Mouse (Mus musculus) CH12F3 (cell line): ENCODE results near the gene Utf1.

Experiments
- in situ Hi-C: fragments of 300-500 bp; cut with MboI; formaldehyde crosslinking; loops from 2 replicates; pipeline ENCODE4 v1.14.3; 2020; ENCODE audit warnings: low sequenced_read_pairs

The Utf1 gene

DNA sequence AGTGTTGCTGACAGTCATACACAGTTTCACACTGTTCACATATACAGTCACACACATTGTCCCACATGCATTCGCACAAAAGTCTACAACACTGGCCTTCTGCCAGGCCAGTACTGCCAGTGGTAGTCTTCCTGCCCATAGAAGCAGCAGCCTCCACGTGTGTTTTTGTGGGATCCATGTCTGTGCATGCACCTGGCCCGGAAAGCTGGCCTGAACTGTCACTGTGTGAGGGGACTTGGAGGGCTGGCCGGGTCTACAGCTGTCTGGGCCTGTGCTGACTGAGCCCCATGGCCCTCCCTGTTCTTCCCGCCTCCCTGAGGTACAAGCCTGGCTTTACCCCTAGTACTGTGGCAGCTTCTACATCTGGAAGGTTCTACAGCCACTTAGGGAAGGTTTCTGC is 27.4 kb downstream of the Utf1 start:
- in situ Hi-C loops = no loop called here

DNA sequence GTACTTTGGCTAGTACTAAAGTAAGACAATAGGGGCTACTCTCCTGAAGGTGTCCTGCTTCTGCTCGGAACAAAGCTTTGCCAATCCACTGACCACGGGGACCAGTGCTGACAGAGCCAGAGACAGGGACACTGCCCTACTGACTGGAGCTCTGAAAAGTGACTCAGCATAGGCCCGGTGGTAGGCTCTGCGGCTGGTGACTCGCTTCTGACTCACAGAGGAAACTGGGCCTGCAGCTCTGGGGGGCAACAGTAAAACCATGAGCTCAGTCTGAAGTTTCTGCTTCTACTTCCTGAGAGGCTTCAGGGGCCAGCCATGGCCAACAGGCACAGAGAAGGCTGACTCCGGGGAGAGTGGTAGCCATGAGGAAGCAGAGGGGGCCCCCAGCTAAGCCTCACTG is 27.8 kb downstream of the Utf1 start:
- in situ Hi-C loops = no loop called here

DNA sequence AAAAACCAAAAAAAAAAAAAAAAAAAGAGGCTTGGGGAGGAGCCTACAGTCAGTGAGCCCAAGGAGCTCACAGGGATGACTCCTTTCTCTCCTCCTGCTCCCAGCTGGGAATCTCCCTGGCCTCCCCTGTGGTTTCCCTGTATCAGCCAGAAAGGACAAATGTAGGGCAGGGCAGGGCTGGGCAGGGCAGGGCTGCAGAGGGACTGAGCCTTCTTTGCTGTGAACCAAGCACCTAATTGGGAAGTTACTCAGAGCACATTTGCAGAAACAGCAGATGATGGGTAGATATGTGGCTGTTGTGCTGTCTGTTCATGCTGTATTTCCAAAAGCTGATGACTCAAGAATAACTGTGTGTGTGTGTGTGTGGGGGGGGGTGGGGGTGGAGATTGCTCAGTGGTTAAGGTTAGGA is 29.3 kb downstream of the Utf1 start:
- in situ Hi-C loops = no loop called here

DNA sequence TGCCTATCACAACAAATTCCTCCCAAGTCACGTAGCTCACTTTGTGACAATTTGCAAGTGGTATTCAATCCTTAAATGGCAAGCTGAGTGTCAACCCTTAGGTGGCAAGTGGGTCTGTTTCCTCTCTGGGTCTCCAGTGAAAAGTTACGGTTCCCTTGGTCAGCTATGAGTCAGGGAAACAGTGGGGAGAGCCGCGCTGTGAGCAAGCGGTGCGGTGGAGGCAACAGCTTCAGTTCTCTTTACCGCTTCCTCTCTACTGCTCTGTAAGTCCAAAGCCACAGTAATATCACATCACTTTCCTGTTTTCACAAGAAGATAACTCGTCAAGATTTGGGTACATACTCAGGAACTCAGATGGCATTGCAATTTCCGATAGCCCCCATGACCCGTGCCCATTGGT is 30.7 kb downstream of the Utf1 start:
- in situ Hi-C loops = no loop called here

DNA sequence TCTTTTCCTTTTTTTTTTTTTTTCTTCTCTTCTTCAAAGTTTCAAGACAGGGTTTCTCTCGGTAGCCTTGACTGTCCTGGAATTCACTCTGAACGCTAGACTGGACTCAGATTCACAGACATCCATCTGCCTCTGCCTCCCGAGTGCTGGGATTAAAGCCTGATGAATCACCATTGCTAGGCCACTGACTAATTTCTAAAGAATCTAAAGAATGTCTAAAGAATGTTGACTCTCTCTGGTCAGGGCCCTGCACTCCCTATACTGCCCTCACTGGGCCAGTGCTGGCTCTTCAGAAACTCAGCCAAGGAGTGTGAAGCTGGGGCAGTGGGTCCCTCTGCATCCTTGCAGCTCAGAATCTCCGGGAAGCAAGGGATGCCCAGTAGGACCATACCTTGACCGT is 31.9 kb downstream of the Utf1 start:
- in situ Hi-C loops = no loop called here

DNA sequence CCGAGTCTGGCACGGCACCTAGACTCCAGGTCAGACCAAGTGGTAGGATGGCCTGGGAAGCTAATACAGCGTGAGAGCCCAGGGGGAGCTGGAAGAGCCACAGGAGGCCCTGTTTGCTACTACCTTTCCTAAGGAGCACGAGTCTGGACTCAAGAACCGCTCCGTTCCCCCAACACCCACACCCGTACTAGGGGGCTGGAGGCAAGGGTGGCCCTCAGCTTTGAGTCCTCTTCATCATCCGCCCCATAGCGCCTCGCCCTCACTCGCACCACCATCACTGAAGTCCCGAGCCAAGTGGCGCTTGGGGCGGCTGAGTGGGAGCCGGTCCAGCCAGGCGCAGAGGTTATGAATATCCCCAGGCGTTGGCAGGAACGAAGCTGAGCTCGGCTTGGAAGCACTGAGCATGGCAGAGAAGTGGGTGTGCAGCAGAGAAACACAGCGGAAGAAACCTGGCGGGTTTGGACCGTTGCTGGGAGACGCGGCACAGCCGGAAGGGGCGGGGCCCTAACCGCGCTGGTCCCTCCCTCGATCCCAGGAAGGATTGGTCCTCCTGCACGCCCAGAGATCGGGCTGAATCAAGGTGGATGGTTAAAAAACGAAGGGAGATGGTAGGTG is 34.8 kb downstream of the Utf1 start, which contains the start of gene 6430531B16Rik:
6430531B16Rik (minus strand) TSS at position 478 of the 615 bp plus-strand sequence.
- in situ Hi-C loops = no loop called here

DNA sequence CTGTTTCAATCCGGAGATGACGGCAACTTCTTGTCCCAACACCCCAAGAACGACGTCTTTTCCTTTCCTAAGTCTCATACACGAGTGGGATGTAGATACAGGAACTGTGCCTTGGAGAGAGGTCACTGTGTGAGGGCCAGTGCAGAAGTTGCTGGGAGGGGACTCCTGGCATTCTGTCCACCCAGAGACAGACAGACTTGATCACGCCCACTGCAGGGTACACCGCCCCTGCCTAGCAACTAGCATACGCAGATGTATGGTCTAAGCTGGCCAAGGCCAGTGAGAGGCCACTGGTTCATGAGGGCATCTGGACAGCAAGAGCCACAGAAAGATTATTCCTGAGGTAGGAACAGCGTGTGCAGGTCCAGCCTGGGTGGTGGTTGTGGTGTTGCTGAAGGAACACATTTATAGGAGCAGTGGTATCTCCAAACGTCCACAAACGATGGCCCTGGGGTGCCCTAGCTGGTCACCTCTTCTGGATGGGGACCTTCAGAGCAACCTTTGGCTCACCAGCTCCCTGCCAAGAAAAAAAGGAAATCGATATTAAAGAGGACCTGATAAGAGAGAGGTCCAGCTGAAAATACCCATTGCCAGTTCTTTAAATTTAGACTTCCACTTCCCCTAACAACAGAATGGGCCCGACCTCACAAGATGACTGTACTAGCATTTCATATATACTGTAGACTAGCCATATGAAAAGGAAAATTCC is 35.6 kb downstream of the Utf1 start:
- in situ Hi-C loops = no loop called here

DNA sequence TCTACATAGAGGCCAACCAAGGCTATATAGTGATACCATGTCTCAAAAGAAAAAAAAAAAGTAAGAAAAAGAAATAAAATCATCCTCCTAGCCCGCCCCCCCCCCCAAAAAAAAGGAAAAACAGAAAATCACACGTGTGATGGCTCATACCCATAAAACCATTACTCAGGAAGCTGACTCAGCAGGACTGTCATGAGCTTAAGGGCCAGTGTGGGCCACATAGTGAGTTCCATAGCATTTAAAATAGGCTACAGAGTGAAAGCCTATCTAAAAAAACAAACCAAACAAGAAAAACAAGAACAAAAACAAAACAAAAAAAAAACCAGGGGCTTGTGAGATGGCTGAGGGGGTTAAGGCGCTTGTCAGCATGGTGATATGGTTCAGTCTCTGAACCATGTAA is 37.2 kb downstream of the Utf1 start:
- in situ Hi-C loops = no loop called here

DNA sequence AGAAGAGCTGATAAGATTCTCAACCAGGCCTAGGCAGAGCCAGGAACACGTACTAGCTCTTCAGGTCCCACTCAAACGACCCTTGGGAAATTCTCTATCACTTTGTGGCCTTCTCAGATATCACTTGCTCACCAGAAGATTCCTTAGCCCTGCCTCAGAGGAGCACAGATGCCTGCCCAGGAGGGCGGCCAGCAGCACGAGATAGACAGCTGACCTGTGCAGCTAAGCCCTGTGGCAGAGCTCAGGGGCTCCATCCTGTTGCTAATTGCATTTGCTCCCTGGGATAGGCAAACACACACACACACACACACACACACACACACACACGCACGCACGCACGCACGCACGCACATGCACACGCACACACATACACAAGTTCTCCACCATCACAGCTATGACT is 38.5 kb downstream of the Utf1 start:
- in situ Hi-C loops = no loop called here

DNA sequence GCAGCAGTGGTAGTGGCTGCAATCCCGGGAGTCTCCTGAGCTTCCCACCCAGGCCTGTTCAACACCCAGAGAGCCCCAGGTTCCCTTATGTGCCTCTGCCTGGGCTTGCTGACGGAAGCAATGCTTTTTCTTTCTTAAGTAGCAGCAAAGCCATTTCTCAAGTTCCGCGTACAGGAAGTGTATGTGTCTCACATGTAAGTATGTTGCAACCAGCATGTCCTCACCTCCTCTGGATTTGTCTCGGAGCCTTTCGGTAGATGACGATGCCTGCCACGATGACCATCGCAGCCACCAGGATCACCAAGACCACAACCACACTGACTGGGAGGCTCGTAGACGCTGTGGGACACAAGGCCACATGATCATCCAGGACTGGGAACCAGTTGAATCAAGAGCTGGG is 40.9 kb downstream of the Utf1 start:
- in situ Hi-C loops = no loop called here

DNA sequence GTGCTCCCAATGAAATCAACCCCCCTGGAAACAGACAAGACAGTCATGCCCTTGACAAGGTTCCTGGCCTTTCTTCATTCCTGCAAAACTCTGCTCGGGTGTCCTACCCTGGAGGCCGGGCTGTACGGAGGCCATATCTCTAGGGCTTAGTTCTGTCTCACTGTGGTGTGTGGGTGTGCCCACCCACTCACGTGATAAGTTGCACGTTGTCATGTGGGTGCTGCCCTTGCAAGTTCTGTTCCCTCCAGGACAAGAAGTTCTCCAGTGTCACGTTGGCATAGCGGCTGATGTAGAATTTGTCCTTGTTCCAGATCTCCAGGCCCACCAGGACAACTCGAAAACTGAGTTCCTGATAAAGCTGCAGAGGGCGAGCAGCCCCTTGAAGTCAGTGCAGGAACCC is 44.7 kb downstream of the Utf1 start:
- in situ Hi-C loops = no loop called here

DNA sequence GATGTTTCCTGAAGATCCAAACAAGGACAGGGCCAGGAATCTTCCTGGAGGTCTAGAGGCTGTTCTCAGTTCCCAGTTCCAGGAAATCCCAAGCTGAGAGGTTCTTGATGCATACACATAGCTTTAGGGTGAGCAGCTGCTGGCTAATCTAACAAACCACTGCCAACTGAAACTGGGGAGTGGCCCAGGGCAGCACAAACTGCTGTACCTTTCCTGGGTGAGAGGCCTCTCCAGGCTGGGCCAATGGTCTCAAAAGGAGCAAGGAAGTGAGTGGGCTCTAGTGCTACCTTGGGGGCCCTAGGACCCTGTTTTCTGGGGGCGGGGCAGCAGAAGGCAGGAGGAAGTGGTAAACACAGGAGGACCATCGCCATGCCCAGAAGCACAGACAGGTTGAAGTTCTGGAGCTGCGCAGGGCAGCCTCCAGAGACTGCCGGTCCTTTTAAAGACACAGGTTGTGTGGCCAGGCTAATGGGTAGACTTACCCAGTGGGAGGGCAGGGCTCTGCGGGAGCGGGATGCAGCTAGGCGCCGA is 47.3 kb downstream of the Utf1 start:
- in situ Hi-C loops = no loop called here

DNA sequence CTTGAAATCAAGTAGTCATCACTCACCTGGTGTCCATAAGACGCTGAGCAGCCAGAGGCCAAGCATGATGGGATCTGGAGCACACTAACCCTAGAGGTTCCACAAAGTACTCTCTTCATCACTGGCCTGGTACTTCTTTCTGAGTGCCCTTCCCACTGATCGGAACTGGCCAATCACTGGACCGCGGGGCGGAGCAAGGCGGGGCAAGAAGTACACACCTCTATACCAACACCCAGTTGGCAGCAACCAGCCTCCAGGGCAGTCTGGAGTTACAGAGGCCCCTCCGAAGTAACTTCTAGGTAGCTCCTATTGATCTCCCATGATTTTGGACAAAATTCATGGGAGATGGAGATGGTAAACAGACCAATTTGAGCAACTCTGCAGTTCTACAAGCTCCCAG is 48.8 kb downstream of the Utf1 start, which contains the start of gene Adam8:
Adam8 (minus strand) TSS at position 157 of the 400 bp plus-strand sequence.
- in situ Hi-C loops = no loop called here

DNA sequence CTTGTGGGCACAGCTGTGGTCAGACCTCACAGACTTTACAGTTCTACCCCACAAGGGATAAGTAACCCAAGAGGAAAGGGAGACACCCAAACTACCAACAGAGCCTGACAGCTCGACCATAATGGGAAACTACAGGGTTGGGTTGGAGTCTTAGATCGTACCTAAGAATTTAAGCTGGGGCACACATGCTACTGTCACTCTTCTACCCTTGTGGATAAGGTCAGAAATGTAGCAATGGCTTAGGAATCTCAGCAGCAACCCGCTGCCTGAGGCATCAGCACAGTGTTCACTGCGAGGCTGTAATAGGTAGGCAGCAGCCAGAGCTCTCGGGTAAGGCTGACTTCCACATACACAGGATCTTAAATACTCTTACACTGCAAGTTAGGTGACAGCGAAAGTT is 49.9 kb downstream of the Utf1 start:
- in situ Hi-C loops = no loop called here

DNA sequence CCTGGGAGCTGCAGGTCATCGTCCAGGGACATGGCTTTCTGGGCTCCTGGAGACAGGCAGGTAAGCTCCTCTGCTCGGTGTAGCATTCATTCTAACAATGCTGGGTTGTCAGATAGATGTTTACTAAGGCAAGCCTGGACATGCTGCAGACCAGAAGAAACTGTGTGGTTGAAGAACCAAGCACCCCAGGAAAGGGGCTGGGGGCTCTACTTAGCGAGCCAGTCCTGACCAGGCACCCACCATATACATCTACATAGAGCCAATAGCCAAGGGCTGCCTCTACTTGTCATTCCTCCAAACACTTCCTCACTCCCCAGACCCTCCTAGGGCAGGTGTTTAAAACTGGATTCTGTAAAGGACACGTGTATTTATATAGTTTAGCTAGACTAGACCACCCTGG is 50.6 kb downstream of the Utf1 start:
- in situ Hi-C loops = no loop called here

DNA sequence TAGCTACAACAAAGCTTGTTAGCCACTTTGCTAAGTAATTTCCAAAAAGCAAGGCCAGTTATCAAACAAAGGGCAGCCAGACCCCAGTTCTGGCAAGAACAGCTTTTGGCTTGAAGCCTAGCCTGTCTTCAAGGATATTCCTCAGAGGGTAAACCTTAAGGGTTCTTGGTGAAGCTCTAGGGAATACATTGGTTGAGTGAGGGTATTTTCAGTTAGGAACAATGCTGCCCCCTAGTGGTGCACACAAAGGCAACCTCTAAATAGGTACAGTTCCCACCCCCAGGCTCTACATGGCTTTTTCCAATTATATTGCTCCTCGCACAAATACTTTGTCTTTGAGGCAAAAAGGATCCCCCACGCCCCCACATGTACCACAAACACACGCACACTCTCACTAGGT is 51.1 kb downstream of the Utf1 start:
- in situ Hi-C loops = no loop called here
